Mouse (Mus musculus) adrenal gland, postnatal 25 days (tissue): ENCODE measurements around the gene Dnhd1. TPM values are rescaled to one million over a fixed set of nuclear protein-coding genes. Genes with fewer than 3 reads are reported as not detected.

Source experiments
- DNase-seq: peaks from one replicate; pipeline ENCODE4 v3.0.0; 2021; ENCODE audit warnings: mixed read lengths
- long read RNA-seq: library from polyadenylated mRNA; stranded (forward); transcript quantifications from one replicate; pipeline ENCODE4 v2.0.0, GENCODE M21; 2021
- total RNA-seq: library from RNA; stranded (reverse); gene quantifications from 2 replicates; pipeline ENCODE4 v1.2.3, GENCODE M21; 2021

Gene Dnhd1
- 5.6 and 6.3 TPM in 2 replicates for total RNA-seq
- long read RNA-seq, partial matches to known transcripts: 2 of 2 reads
- long read RNA-seq, other reads (novel, unspliced or antisense): 0 of 2 reads

- peak; percentile 77 for DNase-seq
Measured at GRCm38 (mm10) chr7:105650639-105651435, at the start of gene Dnhd1. Dnhd1 (plus strand) TSS chr7:105650827.

DNA sequence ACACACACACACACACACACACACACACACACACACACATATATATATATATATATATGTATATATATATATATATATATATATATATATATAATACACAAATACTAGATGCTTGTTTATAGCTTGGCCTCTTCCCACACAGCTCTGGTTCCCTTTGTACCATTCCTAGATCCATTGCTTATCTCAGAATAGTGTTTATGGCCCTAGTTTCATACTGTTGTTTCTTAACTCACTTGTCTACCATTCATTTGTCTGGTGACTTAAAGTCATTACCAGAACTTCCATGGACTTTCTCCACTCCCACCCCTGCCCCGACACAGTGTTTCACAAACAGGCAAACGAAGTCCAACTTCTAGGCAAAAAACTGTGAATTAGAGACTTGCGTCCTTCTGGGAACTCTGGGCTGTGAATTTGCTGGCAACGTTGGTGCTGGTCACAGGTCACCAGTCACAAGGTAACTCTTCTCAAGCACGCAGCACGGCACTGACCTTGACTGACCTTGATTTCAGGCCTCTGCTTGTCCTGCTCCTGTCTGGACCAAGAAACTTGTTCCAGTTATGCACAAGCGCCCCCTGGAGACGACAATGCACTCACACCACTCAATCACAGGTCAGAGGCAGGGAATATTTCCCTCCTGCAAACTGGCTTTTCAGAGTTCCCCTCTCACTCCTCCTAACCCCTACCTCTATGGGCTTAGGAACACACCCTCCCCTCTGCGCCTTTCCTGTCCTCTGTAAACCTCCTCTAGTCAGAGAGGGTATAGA is 47.6 kb upstream of the Dnhd1 start:
- peak; percentile 74 for DNase-seq

GRCm38 (mm10) chr7:105608467-105608866 is 42.2 kb upstream of the Dnhd1 start:
- no peak for DNase-seq

GRCm38 (mm10) chr7:105611767-105612166 is 38.9 kb upstream of the Dnhd1 start:
- no peak for DNase-seq

- DNase-seq: no peak
Measured at GRCm38 (mm10) chr7:105614400-105614799, 36.2 kb upstream of the Dnhd1 start.

- DNase-seq: no peak
Measured at GRCm38 (mm10) chr7:105615720-105616119, 34.9 kb upstream of the Dnhd1 start.

GRCm38 (mm10) chr7:105616561-105616960 is 34.1 kb upstream of the Dnhd1 start:
- no peak for DNase-seq

DNA sequence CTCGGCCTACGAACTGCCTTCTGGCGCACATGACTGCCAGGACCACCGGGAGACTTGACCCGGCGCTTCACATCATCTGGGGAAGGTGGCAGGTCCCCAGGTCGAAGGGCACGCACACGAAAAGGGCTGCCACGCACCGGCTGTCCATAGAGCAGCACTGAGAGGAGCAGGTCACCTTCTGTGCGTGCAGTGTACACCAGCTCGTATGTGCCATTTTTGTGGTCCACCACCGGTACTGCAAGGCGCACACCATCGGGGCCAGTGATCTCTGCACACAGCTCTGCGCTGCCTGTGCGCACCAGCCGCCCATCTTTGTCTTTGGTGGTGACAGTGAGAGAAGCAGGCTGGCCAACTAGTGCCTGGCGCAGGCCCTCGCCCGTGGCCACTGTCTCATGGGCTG is 32.8 kb upstream of the Dnhd1 start:
- DNase-seq: no peak

DNA sequence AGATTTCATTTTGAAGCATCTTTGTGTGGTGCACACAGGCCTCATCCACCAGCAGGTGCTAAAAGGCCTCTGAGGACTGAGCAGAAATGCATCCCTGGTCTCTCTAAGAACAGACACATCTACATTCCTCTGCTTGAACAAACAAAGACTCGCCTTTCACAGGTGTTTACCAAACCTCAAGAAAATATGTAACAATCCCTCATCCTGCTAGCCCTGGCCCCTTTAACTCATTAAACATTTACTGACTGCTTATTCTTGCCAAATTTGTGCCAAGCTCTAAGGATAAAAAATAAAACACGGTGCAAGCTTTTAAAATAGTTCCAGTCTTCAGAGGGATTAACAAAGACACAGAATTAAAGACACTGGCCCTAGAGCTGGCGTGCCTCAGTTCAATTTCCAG is 30.9 kb upstream of the Dnhd1 start:
- no peak for DNase-seq

DNA sequence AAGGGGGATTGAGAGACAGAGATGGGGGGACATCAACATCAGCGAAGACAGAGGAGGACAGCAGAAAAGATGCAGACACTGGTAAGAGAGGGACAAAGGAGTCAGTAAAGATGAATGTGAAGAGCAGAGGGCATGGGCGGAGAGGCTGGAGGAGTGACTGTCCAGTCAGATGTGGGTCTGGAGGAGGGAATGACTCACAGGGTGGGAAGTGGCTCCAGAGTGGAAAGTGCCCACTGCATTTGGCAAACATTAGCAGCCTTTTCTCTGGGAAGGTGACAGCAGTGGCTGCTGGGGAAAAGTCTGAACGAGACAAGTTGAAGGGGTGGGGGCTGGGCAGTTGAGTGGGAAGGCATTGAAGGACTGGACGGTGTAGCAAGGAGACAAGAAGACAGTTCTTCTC is 29.6 kb upstream of the Dnhd1 start:
- no peak for DNase-seq

- no peak for DNase-seq
Measured at GRCm38 (mm10) chr7:105621646-105622292, 28.9 kb upstream of the Dnhd1 start.

- no peak for DNase-seq
Measured at GRCm38 (mm10) chr7:105625397-105625796, 25.2 kb upstream of the Dnhd1 start.

DNA sequence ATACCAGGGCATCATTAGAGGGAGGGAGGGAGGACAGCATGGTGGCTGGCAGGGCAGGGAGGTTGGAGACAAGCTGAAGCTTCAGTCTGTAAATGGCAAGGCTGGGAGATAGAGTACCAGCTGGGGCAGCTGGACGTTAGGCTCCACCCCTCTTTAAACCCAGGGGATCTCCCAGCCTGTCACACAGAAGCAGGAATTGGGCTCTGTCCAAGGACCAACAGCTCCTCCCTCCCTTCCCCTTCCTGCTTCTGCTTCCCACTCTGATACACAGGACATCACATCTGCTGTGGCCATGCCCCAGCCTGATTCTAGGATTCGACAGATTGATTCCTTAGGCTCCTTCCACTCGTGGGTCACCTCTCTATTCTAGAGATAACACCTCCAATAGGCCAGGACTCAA is 22.0 kb upstream of the Dnhd1 start:
- DNase-seq: peak; percentile 44

DNA sequence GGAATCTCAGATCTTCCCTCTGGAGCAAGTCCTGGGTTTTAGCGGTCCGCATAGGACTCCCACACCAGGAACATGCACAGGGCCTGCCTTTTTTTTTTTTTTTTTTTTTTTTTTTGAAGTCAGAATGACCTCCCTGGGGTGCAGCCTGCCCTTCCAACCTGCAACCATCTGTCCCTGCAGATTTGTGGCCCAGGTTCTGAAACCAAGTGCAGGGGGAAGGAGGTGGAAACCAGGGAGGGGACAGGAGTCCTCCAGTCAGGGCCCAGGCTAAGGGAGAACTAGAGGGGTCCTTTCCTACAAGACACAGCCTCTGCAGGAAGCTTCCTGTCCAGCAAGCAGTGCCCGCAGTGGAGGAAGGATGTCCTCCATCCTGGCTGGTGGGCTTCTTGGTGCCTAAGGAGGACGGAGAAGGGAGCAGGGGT is 18.1 kb upstream of the Dnhd1 start:
- no peak for DNase-seq

DNA sequence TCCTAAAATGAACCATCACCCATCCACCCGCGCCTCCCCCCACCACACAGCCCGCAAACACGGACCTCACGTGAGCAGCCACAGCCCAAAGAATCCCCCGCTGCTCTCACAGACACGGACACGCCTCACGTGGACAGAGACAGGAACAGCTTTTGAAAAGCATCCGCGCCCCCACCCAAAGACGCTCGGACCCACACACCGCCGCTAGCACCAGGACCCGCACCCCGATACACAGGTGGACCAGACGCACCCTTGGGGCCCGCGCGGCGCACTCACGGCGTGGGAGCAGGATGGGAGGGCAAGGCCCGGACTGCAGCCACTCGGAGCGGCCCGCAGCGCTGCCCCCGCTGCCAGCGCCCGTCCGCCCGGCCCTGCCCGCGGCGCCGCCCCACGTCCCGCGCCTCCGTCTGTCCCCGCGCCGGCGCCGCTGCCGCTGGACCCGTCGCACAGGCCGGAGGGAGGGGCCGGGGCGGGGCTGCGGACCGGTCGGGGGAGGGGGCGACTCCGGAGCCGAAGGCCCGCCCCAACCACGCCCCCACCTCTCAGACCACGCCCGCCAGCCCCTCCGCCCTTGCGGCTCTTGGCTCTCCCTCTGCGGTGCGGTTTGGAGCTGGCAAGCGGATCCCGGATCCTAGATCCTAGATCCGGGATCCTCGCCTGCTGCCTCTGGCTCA is 17.4 kb upstream of the Dnhd1 start, which contains the start of gene Trim3:
Trim3 (minus strand) TSS at position 445 of the 674 bp plus-strand sequence.
- DNase-seq: peak; percentile 98

GRCm38 (mm10) chr7:105633801-105634135 is 16.9 kb upstream of the Dnhd1 start:
- no peak for DNase-seq

GRCm38 (mm10) chr7:105634272-105634920 is 16.2 kb upstream of the Dnhd1 start:
- DNase-seq: no peak

DNA sequence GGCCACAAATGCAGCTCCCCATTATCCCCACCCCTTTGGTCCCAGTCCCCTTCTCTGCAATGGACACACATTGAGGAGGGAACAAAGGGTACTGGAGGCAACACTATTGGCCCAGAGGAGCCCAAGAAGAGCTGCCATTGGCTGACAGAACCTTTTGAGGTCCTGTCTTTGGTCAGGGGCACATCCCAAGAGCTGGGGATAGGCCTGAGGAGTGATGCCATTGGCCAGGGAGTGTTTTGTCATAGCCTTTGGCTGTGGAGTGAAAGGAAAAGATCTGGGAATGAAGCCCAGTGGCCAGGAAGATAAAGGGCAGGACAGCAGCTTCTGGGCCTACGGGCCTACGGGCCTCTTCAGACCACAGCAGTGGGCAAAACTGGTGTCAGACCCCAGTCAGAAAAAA is 14.9 kb upstream of the Dnhd1 start:
- no peak for DNase-seq

- DNase-seq: no peak
Measured at GRCm38 (mm10) chr7:105638776-105639175, 11.9 kb upstream of the Dnhd1 start.

DNA sequence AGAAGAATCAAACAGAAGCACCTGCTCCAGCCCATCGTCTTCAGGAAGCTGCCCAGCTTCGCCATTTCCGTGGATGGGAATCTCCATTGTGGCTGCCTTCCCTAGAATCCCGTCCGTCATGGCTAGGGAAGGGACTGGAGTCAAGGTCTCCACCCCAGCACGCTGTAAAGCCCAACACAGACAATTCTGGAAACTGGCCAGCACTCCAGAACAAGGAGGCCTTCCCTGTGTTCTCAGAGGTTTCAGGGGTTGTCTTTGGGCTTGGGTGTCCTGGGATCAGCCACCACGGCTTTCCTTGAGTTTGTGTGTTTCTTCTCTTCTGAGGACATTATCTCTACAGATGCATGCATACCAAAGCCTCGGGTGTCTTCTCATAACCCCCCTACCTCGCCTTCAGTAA is 11.3 kb upstream of the Dnhd1 start:
- no peak for DNase-seq

- DNase-seq: no peak
Measured at GRCm38 (mm10) chr7:105639756-105640155, 10.9 kb upstream of the Dnhd1 start, which contains the start of gene Timm10b. Timm10b (plus strand) TSS chr7:105640056.
